Mouse (Mus musculus): ENCODE results near the gene Gm49405. TPM values are rescaled to one million over a fixed set of nuclear protein-coding genes. Genes with fewer than 3 reads are reported as not detected.
A peak's percentile ranks its signal among the peaks of the same experiment; 100 is the strongest.
"Not testable (repeated sequence)": the region's sequence is repeated elsewhere in the genome, so short reads cannot be mapped to it uniquely, and the experiment has no call there.

Gene Gm49405
- total RNA-seq, 2 experiments from 2014 or later: 1.4 to 1.6 TPM

DNA sequence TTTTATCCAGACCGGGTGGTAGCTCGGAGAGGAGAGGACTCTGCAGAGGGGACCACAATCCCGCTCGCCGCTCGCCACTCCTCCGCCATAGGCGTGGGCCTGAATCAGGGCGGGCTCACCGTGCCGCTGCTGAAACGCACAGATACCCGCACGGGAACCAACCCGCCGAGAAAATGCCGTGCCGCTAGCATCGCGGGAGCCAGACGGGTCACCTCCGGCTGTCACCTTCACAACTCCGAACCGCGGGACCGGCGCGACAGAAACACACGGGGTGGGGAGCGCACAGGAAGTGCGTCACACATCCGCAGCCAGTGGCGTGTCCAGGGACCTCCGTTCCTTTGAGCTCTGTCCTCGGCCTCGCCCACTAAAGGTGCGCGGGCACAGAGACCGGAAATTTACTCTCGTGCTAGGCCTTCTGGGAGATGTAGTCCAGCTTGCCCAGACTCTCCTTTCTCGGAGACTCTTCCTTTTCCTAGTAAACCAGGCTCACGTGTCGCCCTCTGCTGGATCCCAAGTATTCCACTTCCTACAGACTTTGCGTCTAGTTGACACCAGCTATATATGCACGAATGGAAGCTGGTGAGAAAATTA, 12.1 kb downstream of the Gm49405 start, which contains the start of gene Ndufv1:
Ndufv1 (minus strand) TSS at position 375 of the 591 bp plus-strand sequence.
- intact Hi-C loops (cut with DNase I): loop anchor here (1.0 kb wide), 1 partner anchor 66 kb away; no protein-coding TSS in a partner anchor
- DNase-seq: peak; percentile 98

GRCm38 (mm10) chr19:4013066-4013465, 12.6 kb downstream of the Gm49405 start:
- intact Hi-C loops (cut with DNase I): no loop called here
- no peak for DNase-seq

- DNase-seq: no peak
- intact Hi-C loops (cut with DNase I): loop anchor here (5.0 kb wide), 3 partner anchors 67 to 212 kb away; partner anchors contain the start of genes Cabp2 and Coro1b
Measured at GRCm38 (mm10) chr19:4014802-4015201, 14.4 kb downstream of the Gm49405 start.

GRCm38 (mm10) chr19:4015635-4016034, 15.2 kb downstream of the Gm49405 start:
- intact Hi-C loops (cut with DNase I): loop anchor here (5.0 kb wide), 3 partner anchors 67 to 212 kb away; partner anchors contain the start of genes Cabp2 and Coro1b
- DNase-seq: no peak

DNA sequence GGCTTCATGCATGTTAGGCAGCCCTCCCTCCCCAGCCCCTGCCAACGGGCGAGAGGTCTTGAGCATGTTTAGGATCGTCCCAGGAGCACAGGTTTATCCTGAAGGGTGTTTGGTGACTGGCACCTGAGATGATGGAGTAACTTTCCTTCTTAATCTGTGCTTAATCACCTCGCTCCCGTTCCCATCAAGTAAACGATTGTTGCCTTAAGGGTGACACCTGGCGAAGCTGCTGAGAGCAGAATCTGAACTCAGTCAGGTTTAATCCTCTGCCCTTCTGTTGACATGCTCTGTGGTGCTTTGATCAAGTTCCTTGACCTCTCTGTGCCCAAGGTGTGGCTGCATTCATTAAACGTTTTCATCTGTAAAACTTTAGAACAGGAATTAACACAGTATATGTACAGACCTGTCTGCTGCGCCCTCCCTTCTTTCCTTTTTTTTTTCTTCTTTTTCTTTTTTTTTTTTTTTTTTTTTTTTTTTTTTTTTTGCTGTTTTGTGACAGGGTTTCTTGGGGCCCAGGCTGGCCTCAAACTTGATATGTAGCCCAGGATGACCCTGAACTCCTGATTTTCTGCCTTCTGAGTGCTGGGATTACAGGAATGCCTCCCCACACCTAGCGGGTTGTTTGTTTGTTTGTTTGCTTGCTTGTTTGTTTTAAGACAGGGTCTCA, 17.6 kb downstream of the Gm49405 start:
- intact Hi-C loops (cut with DNase I): loop anchor here (5.0 kb wide), 3 partner anchors 64 to 209 kb away; partner anchors contain the start of genes Cabp2 and Coro1b
- no peak for DNase-seq

GRCm38 (mm10) chr19:4018743-4019583, 18.5 kb downstream of the Gm49405 start:
- intact Hi-C loops (cut with DNase I): loop anchor here (1.0 to 5.0 kb wide), 4 partner anchors 28 to 208 kb away; partner anchors contain the start of genes Cabp2 and Coro1b
- peak; percentile 92 to 93 for DNase-seq

GRCm38 (mm10) chr19:4023185-4023584, 22.8 kb downstream of the Gm49405 start:
- no peak for DNase-seq
- intact Hi-C loops (cut with DNase I): no loop called here

- intact Hi-C loops (cut with DNase I): no loop called here
- no peak for DNase-seq
Measured at GRCm38 (mm10) chr19:4027576-4027975, 27.1 kb downstream of the Gm49405 start.

- no peak for DNase-seq
- intact Hi-C loops (cut with DNase I): no loop called here
Measured at GRCm38 (mm10) chr19:4032668-4033067, 32.2 kb downstream of the Gm49405 start.

GRCm38 (mm10) chr19:4033298-4033697, 32.9 kb downstream of the Gm49405 start:
- no peak for DNase-seq
- intact Hi-C loops (cut with DNase I): no loop called here

GRCm38 (mm10) chr19:4033742-4034141, 33.3 kb downstream of the Gm49405 start:
- no peak for DNase-seq
- intact Hi-C loops (cut with DNase I): no loop called here

- intact Hi-C loops (cut with DNase I): no loop called here
- no peak for DNase-seq
Measured at GRCm38 (mm10) chr19:4036327-4037045, 36.1 kb downstream of the Gm49405 start.

GRCm38 (mm10) chr19:4037154-4037787, 36.8 kb downstream of the Gm49405 start:
- DNase-seq; intact Hi-C loops (cut with DNase I): not testable (repeated sequence)

GRCm38 (mm10) chr19:4037788-4038232, 37.4 kb downstream of the Gm49405 start, which contains the start of gene Gstp1:
Gene Gstp1, minus strand, starts transcription at chr19:4037985.
- intact Hi-C loops (cut with DNase I): no loop called here

GRCm38 (mm10) chr19:4040941-4041340, 40.5 kb downstream of the Gm49405 start:
- intact Hi-C loops (cut with DNase I); DNase-seq: not testable (repeated sequence)

More at GRCm38 (mm10) chr19:4037788-4038232, 37.4 kb downstream of the Gm49405 start, which contains the start of gene Gstp1:
- DNase-seq: peak; percentile 92

GRCm38 (mm10) chr19:4041500-4041899, 41.1 kb downstream of the Gm49405 start:
- DNase-seq; intact Hi-C loops (cut with DNase I): not testable (repeated sequence)

DNA sequence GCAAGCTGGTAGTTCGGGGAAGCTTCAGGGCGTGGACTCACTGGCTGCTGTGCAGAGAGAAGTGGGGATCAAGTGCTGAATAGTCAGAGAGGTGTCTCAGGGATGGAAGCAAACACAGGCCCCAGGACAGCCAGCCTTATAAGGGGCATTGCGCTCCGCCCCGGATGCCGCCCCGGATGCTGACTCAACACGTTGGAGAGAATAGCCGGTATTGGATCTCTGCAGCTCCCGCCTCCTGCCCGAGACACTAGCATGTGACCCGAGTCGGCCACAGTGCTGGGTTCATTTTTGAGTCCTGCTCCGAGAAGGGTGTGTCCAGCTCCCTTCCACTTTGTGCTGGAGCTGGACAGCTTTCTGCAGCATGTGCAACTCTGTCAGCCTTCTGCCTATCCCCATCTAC, 41.7 kb downstream of the Gm49405 start:
- intact Hi-C loops (cut with DNase I): no loop called here
- peak; percentile 46 to 67 for DNase-seq

DNA sequence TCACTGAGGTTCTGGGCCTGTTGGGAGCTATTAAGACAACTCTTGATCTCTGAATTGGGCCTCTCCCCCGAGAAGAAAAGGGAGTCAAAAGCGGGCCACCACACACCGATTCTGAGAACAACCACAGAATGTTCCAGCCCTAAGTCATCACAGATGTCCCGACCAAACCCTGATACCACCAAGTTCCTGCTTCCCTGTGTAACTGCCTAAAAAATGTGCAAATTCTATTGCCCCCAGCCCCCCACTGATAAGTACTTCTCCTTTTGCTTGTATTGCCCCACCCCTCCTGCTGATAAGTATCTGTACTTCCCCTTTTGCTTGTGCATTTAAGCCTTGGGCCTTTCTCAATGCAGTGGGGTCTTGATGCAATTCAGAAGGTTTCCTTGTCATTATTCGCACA, 43.7 kb downstream of the Gm49405 start:
- DNase-seq; intact Hi-C loops (cut with DNase I): not testable (repeated sequence)

Measured in heart, postnatal 10 days (tissue).